Mouse (Mus musculus) limb, embryonic 14.5 days (tissue): ENCODE measurements around the gene Sf3a3. TPM values are rescaled to one million over a fixed set of nuclear protein-coding genes. Genes with fewer than 3 reads are reported as not detected.

Source experiments
- ATAC-seq: fragments of 200-750 bp; cut with Nextera tagmentation; 2 replicates; pipeline ENCODE4 v1.8.0; 2017; ENCODE audit warnings: low read depth, moderate number of reproducible peaks, moderate TSS enrichment; ENCODE audit not compliant: low FRiP score
- DNase-seq: peaks from one replicate; pipeline ENCODE4 v3.0.0-alpha.2; 2015; ENCODE audit warnings: low spot score
- H3K27ac ChIP-seq: fragments of 300-500 bp; sonication (generic); replicated peaks from 2 replicates; pipeline ENCODE4 v1.5.1; 2014; ENCODE audit warnings: low read depth, mild to moderate bottlenecking, low read length, moderate library complexity, mixed read lengths
- H3K27me3 ChIP-seq: fragments of 300-500 bp; sonication (generic); 2 replicates; pipeline ENCODE4 v1.6.1; 2014; ENCODE audit warnings: low read length, mixed read lengths; ENCODE audit not compliant: control insufficient read depth, insufficient read depth
- H3K36me3 ChIP-seq: fragments of 300-500 bp; sonication (generic); 2 replicates; pipeline ENCODE4 v1.6.1; 2014; ENCODE audit warnings: mild to moderate bottlenecking, low read length, moderate library complexity, mixed read lengths; ENCODE audit not compliant: control insufficient read depth, insufficient read depth
- H3K4me1 ChIP-seq: fragments of 300-500 bp; sonication (generic); 2 replicates; pipeline ENCODE4 v1.6.1; 2014; ENCODE audit warnings: antibody characterized with exemption, low read length, mixed read lengths; ENCODE audit not compliant: control insufficient read depth, insufficient read depth
- H3K4me2 ChIP-seq: fragments of 300-500 bp; sonication (generic); replicated peaks from 2 replicates; pipeline ENCODE4 v1.6.1; 2014; ENCODE audit warnings: low read depth, mild to moderate bottlenecking, low read length, moderate library complexity; ENCODE audit not compliant: severe bottlenecking
- H3K4me3 ChIP-seq: fragments of 300-500 bp; sonication (generic); replicated peaks from 2 replicates; pipeline ENCODE4 v1.5.1; 2014; ENCODE audit warnings: low read length
- H3K9ac ChIP-seq: fragments of 300-500 bp; sonication (generic); 2 replicates; pipeline ENCODE4 v1.6.1; 2014; ENCODE audit warnings: mild to moderate bottlenecking, low read depth, low read length, moderate library complexity; ENCODE audit not compliant: severe bottlenecking
- H3K9me3 ChIP-seq: fragments of 300-500 bp; sonication (generic); 2 replicates; pipeline ENCODE4 v1.6.1; 2016; ENCODE audit warnings: low read length; ENCODE audit not compliant: control insufficient read depth
- POLR2A ChIP-seq: fragments of 200-500 bp; IDR thresholded peaks from 2 replicates; pipeline ENCODE4 v1.8.0; 2012; ENCODE audit warnings: inconsistent platforms, mild to moderate bottlenecking, moderate library complexity, borderline replicate concordance; ENCODE audit not compliant: insufficient read depth, insufficient read length; ENCODE audit errors: extremely low read depth
- WGBS: fragments of 180-500 bp; shearing (Covaris S2); extraction: QIAGEN DNeasy Blood & Tissue Kit; methylation state at CpG from one replicate; pipeline ENCODE4 v1.1.7; 2014; 5-methylcytosine and 5-hydroxymethylcytosine counted together
- polyA plus RNA-seq, 2 experiments: library from polyadenylated mRNA; depleted of rRNA in 1 of 2; stranded (reverse) in 1 of 2; unstranded in 1 of 2; fragments of >200 nt; fragmentation: Nextera tagmentation in 1 of 2; extraction: Ambion mirVana in 1 of 2; gene quantifications; 2 replicates each; pipeline versions ENCODE4 v1.2.1 to v1.2.3; 2012 to 2014

Gene Sf3a3
- polyA plus RNA-seq (2012; rRNA removed): 48.9 and 78.6 TPM in 2 replicates
- polyA plus RNA-seq (2014; fragmentation: Nextera tagmentation; extraction: Ambion mirVana): 122 and 128 TPM in 2 replicates

- TF ChIP-seq POLR2A: peak; percentile 46; the same call in 1 of the 2 replicates
- ATAC-seq: peak; percentile 91
- peak within 1 kb of the TSS; percentile 62 for H3K4me2 ChIP-seq
- H3K36me3 ChIP-seq: peaks cover 34% of the 10 kb centered on the region
- no peaks in the 10 kb centered on the region for H3K9me3 ChIP-seq
- peak within 1 kb of the TSS; percentile 78 for H3K4me3 ChIP-seq
- H3K9ac ChIP-seq: peak within 1 kb of the TSS; percentile 87
- peak within 1 kb of the TSS; percentile 48; the same call in 1 of the 2 replicates for H3K27ac ChIP-seq
- H3K27me3 ChIP-seq: no peaks in the 10 kb centered on the region
- under 1% methylated on average over 57 of the region's 57 CpGs for WGBS
- peak; percentile 94 for DNase-seq
- peaks cover 9% of the 10 kb centered on the region for H3K4me1 ChIP-seq
Measured at GRCm38 (mm10) chr4:124714545-124715481, at the start of gene Sf3a3. Sf3a3 (plus strand) TSS chr4:124714776.

DNA sequence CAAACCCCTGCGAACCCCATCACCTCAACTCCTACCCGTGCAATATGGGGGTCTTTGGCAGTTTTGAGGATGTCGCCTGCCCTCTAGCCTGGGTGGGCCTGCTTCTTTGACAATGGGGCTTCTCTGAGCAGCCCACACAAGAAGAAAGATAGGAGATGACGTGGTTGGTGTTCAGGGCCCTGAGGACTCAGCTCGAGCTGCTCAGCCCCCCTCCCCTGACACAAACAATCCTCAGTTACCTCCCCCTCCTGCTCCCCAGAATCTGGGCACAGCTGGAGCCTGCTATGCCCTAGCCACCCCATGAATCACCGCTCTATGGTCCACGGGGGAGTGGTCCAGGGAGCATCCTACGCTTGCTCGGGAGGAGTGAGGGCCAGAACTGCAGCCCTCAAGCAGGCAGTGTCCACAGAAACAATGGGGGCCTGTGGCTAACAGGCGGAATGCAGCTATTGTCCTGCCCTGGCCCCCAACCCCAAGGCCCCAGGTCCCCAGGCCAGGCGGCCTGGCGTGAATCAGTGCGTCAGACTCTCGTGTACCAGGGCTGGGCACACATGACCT lies 47.0 kb upstream of the Sf3a3 start:
- no peak for TF ChIP-seq POLR2A
- peaks cover 8% of the 10 kb centered on the region for H3K4me1 ChIP-seq
- DNase-seq (no peak), ATAC-seq (no peak)
- H3K27ac ChIP-seq: no peak overlapping the region
- H3K36me3 ChIP-seq: no peaks in the 10 kb centered on the region
- no peak overlapping the region for H3K4me2 ChIP-seq
- no peaks in the 10 kb centered on the region for H3K9me3 ChIP-seq
- H3K9ac ChIP-seq: no peak overlapping the region
- H3K4me3 ChIP-seq: no peak overlapping the region
- peaks cover 28% of the 10 kb centered on the region; the same call in 1 of the 2 replicates for H3K27me3 ChIP-seq
- 37% methylated on average over 12 of the region's 14 CpGs for WGBS

DNA sequence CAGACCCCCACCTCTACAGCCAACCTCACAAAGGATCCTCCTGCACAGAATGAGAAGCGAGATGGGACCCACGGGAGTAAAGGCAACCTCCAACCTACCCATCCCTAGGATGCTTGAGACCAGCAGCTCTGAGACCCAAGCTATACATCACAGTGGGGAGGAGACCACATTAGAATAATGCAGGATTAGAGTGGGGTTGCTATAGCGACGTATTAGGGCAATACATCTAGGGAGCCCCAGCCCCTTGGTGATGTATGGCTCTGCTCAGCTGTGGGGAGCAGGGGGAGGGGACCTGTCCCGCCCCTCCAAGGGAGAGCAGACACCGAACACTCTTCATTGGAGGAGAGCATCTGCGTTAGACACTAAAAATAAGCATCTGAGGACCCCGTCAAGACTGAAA lies 46.5 kb upstream of the Sf3a3 start:
- H3K9me3 ChIP-seq: no peaks in the 10 kb centered on the region
- ATAC-seq: no peak
- no peak for TF ChIP-seq POLR2A
- peaks cover 22% of the 10 kb centered on the region; the same call in 1 of the 2 replicates for H3K27me3 ChIP-seq
- 18% methylated on average over 8 of the region's 8 CpGs for WGBS
- DNase-seq: no peak
- no peak overlapping the region for H3K27ac ChIP-seq
- no peak overlapping the region for H3K9ac ChIP-seq
- no peak overlapping the region for H3K4me3 ChIP-seq
- H3K36me3 ChIP-seq: no peaks in the 10 kb centered on the region
- peaks cover 13% of the 10 kb centered on the region for H3K4me1 ChIP-seq
- no peak overlapping the region for H3K4me2 ChIP-seq

GRCm38 (mm10) chr4:124670232-124670631 lies 44.3 kb upstream of the Sf3a3 start:
- TF ChIP-seq POLR2A: no peak

DNA sequence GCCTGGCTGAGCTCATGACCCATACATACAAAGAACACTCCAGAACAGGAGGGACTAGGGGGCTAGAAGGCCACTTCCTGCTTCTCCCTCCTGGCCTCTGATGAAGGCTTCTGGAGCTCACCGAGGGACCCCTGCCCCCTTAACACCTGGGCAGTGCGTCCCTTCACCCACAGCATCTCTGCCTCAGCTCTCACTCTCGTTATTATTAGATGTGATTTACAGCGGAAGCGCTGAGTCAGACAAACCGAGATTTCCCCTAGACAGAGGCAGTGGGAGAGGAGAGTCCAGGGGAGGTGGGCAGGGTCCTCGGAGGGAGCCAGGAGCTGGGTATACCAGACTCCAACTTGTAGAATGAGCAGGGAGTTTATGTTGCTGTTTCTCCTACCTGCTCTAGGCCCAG lies 43.0 kb upstream of the Sf3a3 start:
- Histone ChIP-seq H3K9me3 (no peaks in the 10 kb centered on the region), H3K27me3 (peaks cover 8% of the 10 kb centered on the region; the same call in 1 of the 2 replicates), H3K4me2 (no peak overlapping the region), H3K36me3 (peaks cover 4% of the 10 kb centered on the region), H3K9ac (no peak overlapping the region), H3K27ac (no peak overlapping the region), H3K4me3 (no peak overlapping the region), H3K4me1 (peaks cover 13% of the 10 kb centered on the region)
- DNase-seq: no peak
- WGBS: 19% methylated on average over 7 of the region's 7 CpGs
- ATAC-seq: no peak
- no peak for TF ChIP-seq POLR2A

More at GRCm38 (mm10) chr4:124670232-124670631, 44.3 kb upstream of the Sf3a3 start:
- H3K9ac ChIP-seq: no peak overlapping the region
- DNase-seq: no peak
- no peaks in the 10 kb centered on the region for H3K9me3 ChIP-seq
- H3K27ac ChIP-seq: no peak overlapping the region
- no peak overlapping the region for H3K4me2 ChIP-seq
- peaks cover 13% of the 10 kb centered on the region for H3K4me1 ChIP-seq
- ATAC-seq: no peak
- no peak overlapping the region for H3K4me3 ChIP-seq
- peaks cover 8% of the 10 kb centered on the region; the same call in 1 of the 2 replicates for H3K27me3 ChIP-seq
- WGBS: 78% methylated on average over 6 of the region's 8 CpGs
- H3K36me3 ChIP-seq: no peaks in the 10 kb centered on the region
